Mouse (Mus musculus): ENCODE results near the gene Nup62. TPM values are rescaled to one million over a fixed set of nuclear protein-coding genes. Genes with fewer than 3 reads are reported as not detected.
"Not testable (repeated sequence)": the region's sequence is repeated elsewhere in the genome, so short reads cannot be mapped to it uniquely, and the experiment has no call there.

Nup62 gene
- total and polyA plus RNA-seq, 2 experiments from 2014 or later = 50.5 to 68.7 TPM

- H3K9ac ChIP-seq = peak overlapping the region; percentile 99
- TF ChIP-seq CTCF (IDR thresholded peaks at IDR 0.05; ENCODE audit: low read depth) = peak; percentile 29
- WGBS = under 1% methylated on average over 96 of the region's 108 CpGs
- DNase-seq (peak; percentile 64), ATAC-seq (peak; percentile 10)
- no peaks in the 10 kb centered on the region for H3K27me3 ChIP-seq (ENCODE audit: insufficient read depth, low read length)
- H3K4me3 ChIP-seq (ENCODE audit: low read depth, low read length) = peak overlapping the region; percentile 82
- peaks cover 18% of the 10 kb centered on the region for H3K4me1 ChIP-seq (ENCODE audit: insufficient read depth)
- H3K36me3 ChIP-seq (ENCODE audit: insufficient read depth) = peaks cover 17% of the 10 kb centered on the region
- peak overlapping the region; percentile 80 for H3K4me2 ChIP-seq (ENCODE audit: low read depth)
- H3K9me3 ChIP-seq (ENCODE audit: low read length) = no peaks in the 10 kb centered on the region
- peak overlapping the region; percentile 96 for H3K27ac ChIP-seq (ENCODE audit: low read depth, low read length)
These were observed 53.2 kb downstream of the Nup62 start for GRCm38 (mm10) chr7:44868919-44869696.

DNA sequence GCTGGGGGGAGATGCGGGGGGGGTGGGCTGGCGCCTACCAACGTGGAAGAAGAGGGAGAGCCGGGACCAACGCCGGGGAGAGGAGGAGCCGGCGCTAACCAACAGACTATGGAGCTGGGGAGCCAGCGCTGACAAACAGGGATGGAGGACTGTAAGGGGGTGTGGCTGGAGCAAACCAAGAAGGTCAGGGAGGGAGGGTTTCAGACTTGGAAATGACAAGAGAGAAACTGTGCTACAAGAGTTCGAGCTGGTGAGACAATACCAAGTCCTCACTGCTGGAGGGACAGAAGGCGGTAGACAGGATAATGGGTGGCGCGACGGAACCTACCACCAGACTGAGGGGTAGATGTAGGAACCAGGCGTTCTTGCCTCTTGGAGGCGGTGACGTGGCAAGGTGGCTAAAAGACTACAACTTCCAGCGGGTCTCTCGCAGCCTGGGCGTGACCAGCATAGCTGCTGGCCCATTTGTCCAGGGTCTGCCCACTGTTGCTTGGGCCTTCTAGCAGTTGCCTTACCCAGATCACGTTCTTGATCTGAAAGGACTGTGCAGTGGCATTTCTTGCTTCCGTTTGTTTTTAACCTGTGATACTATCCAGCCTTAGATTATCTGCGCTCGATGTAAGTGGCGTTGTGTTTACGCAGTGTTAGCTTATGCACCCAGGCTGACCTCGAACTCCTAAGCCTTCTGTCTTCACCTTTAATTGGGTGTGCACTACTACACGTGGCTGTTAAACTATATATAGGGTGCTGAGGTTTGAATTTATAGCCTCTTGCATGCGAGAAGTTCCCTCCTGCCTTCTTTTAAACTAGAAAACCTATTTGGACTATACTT is 54.0 kb downstream of the Nup62 start, which contains the start of gene Ptov1:
Gene Ptov1 (minus strand): TSS at position 92 of the 832 bp plus-strand sequence.
- no peaks in the 10 kb centered on the region for H3K27me3 ChIP-seq (ENCODE audit: insufficient read depth, low read length)
- H3K27ac ChIP-seq (ENCODE audit: low read depth, low read length) = peak within 1 kb of the TSS; percentile 96
- H3K4me3 ChIP-seq (ENCODE audit: low read depth, low read length) = peak within 1 kb of the TSS; percentile 82
- 9% methylated on average over 29 of the region's 29 CpGs for WGBS
- peaks cover 9% of the 10 kb centered on the region for H3K36me3 ChIP-seq (ENCODE audit: insufficient read depth)
- peak within 1 kb of the TSS; percentile 80 for H3K4me2 ChIP-seq (ENCODE audit: low read depth)
- peaks cover 18% of the 10 kb centered on the region for H3K4me1 ChIP-seq (ENCODE audit: insufficient read depth)
- DNase-seq (peak; percentile 98), ATAC-seq (peak; percentile 95)
- peak; percentile 29 for TF ChIP-seq CTCF (IDR thresholded peaks at IDR 0.05; ENCODE audit: low read depth)
- no peaks in the 10 kb centered on the region for H3K9me3 ChIP-seq (ENCODE audit: low read length)
- H3K9ac ChIP-seq = peak within 1 kb of the TSS; percentile 99

DNA sequence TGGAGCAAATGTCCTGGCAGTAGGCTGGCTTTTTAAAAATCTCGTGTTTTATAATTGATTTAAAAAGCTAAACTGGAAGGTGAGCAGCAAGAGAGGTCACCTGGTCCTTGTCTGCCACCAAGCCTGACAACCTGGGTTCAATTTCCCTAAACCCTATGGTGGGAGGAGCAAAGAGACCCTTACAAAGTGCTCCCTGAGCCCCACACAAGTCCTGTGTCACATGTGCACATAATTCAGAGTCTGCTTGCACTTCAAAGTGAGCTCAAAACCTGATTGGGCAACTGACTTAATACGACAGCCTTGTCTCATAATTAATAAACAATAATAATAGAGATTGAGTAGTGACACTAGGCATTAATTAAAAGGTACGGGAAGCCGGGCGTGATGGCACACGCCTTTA is 54.7 kb downstream of the Nup62 start:
- TF ChIP-seq CTCF (IDR thresholded peaks at IDR 0.05; ENCODE audit: low read depth) = no peak
- DNase-seq (no peak), ATAC-seq (no peak)
- H3K36me3 ChIP-seq (ENCODE audit: insufficient read depth) = peaks cover 3% of the 10 kb centered on the region; the same call in 1 of the 2 replicates
- H3K27ac ChIP-seq (ENCODE audit: low read depth, low read length) = peak overlapping the region; percentile 96
- H3K9ac ChIP-seq = no peak overlapping the region
- 0 out of 2 replicates have a peak overlapping the region, but pooled peaks have one; percentile 82 for H3K4me3 ChIP-seq (ENCODE audit: low read depth, low read length)
- WGBS = 74% methylated on average over 6 of the region's 6 CpGs
- peak overlapping the region; percentile 80 for H3K4me2 ChIP-seq (ENCODE audit: low read depth)
- H3K9me3 ChIP-seq (ENCODE audit: low read length) = no peaks in the 10 kb centered on the region
- H3K27me3 ChIP-seq (ENCODE audit: insufficient read depth, low read length) = no peaks in the 10 kb centered on the region
- peaks cover 18% of the 10 kb centered on the region for H3K4me1 ChIP-seq (ENCODE audit: insufficient read depth)

DNA sequence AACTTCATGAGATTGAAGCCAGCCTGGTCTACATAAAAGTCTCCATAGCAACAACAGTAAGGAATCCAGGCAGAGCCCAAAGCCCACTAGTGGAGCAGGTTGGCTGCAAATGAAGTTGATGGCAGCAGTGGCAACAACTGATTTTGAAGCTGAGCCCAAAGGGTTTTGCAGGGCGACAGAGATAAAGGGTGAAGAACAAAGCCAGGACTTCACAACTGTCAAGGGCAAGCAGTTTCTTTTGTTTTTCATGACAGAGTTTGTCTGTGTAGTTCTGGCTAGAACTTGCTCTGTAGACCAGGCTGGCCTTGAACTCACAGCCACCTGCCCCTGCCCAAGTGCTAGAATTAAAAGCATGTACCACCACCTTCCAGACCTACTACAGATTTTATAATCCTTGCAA is 55.3 kb downstream of the Nup62 start:
- no peak for TF ChIP-seq CTCF (IDR thresholded peaks at IDR 0.05; ENCODE audit: low read depth)
- H3K9ac ChIP-seq = no peak overlapping the region
- H3K4me3 ChIP-seq (ENCODE audit: low read depth, low read length) = no peak overlapping the region
- H3K4me2 ChIP-seq (ENCODE audit: low read depth) = no peak overlapping the region
- peaks cover 7% of the 10 kb centered on the region for H3K36me3 ChIP-seq (ENCODE audit: insufficient read depth)
- no peaks in the 10 kb centered on the region for H3K9me3 ChIP-seq (ENCODE audit: low read length)
- peaks cover 18% of the 10 kb centered on the region for H3K4me1 ChIP-seq (ENCODE audit: insufficient read depth)
- no peak overlapping the region for H3K27ac ChIP-seq (ENCODE audit: low read depth, low read length)
- ATAC-seq = no peak
- 11% methylated on average over 1 of the region's 1 CpGs for WGBS
- DNase-seq = no peak
- no peaks in the 10 kb centered on the region for H3K27me3 ChIP-seq (ENCODE audit: insufficient read depth, low read length)

DNA sequence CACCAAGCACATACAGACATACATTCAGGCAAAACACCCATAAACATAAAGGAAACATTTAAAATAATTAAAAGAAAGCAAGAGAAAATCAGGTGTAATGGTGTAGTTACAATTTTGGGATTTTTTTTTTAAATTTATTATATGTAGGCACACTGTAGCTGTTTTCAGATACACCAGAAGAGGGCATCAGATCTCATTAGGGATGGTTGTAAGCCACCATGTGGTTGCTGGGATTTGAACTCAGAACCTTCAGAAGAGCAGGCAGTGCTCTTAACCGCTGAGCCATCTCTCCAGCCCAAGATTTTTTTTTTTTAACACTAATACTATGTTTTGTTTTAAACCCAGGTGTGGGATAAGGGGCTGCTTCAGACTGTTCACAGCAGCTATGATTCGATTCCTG is 55.9 kb downstream of the Nup62 start:
- 96% methylated on average over 2 of the region's 2 CpGs for WGBS
- H3K9ac ChIP-seq; H3K9me3 ChIP-seq (ENCODE audit: low read length); H3K4me3 ChIP-seq (ENCODE audit: low read depth, low read length); H3K4me2 ChIP-seq (ENCODE audit: low read depth); ATAC-seq; DNase-seq; H3K27me3 ChIP-seq (ENCODE audit: insufficient read depth, low read length); H3K27ac ChIP-seq (ENCODE audit: low read depth, low read length): not testable (repeated sequence)
- Histone ChIP-seq H3K36me3 (ENCODE audit: insufficient read depth) (peaks cover 12% of the 10 kb centered on the region), H3K4me1 (ENCODE audit: insufficient read depth) (peaks cover 18% of the 10 kb centered on the region)
- 0 out of 2 replicates have a peak, but pooled peaks have one; percentile 16 for TF ChIP-seq CTCF (IDR thresholded peaks at IDR 0.05; ENCODE audit: low read depth)

DNA sequence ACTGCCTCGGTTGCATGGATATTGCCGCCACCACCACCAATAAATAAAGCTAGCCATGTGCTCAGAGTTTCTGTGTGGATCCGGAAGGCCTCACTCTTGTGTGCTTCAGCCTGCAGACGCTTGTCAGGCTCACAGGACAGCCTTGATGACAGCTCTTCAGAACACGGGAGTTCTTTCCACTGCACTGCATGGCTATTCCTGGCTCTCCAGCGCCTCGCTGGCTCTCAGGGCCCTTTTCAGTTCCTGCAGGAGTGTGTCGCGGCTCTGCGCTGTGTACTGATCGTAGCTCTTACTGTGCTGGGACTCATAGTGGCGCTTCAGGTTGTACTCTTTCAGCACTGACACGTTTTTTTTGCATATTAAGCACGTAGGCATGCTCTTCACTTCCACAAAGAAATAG is 61.9 kb downstream of the Nup62 start:
- Histone ChIP-seq H3K27ac (ENCODE audit: low read depth, low read length) (no peak overlapping the region), H3K4me1 (ENCODE audit: insufficient read depth) (no peaks in the 10 kb centered on the region), H3K4me3 (ENCODE audit: low read depth, low read length) (no peak overlapping the region), H3K9ac (no peak overlapping the region), H3K27me3 (ENCODE audit: insufficient read depth, low read length) (no peaks in the 10 kb centered on the region), H3K4me2 (ENCODE audit: low read depth) (no peak overlapping the region), H3K36me3 (ENCODE audit: insufficient read depth) (peaks cover 70% of the 10 kb centered on the region), H3K9me3 (ENCODE audit: low read length) (no peaks in the 10 kb centered on the region)
- ATAC-seq (no peak), DNase-seq (no peak)
- no peak for TF ChIP-seq CTCF (IDR thresholded peaks at IDR 0.05; ENCODE audit: low read depth)
- 81% methylated on average over 14 of the region's 14 CpGs for WGBS

MicroRNAs within 50 kb of the gene (microRNA counts, 519-probe panel; counts per million panel counts)
- microRNA mmu-miR-707 = not detected

Small RNA genes within 50 kb of the gene (microRNA-seq; reads per million reads assigned to microRNA genes)
- gene Mir707 = 0 reads per million in 2 experiments

Other genes starting within 250 kb of the Nup62 start
- 0.08 and 0.24 TPM in 2 replicates for gene Napsa, start 243.7 kb upstream of the Nup62 start, total RNA-seq (2014; rRNA removed)
- gene Napsa, start 243.7 kb upstream of the Nup62 start, polyA plus RNA-seq (2015; fragmentation: Nextera tagmentation; extraction: Ambion mirVana) = 0.35 and 0.71 TPM in 2 replicates
- gene Kcnc3, start 225.4 kb upstream of the Nup62 start, total RNA-seq (2014; rRNA removed) = 6.0 and 8.6 TPM in 2 replicates
- gene Kcnc3, start 225.4 kb upstream of the Nup62 start, polyA plus RNA-seq (2015; fragmentation: Nextera tagmentation; extraction: Ambion mirVana) = 4.2 and 5.2 TPM in 2 replicates
- 4.5 and 11.9 TPM in 2 replicates for gene Myh14, start 145.2 kb upstream of the Nup62 start, total RNA-seq (2014; rRNA removed)
- gene Myh14, start 145.2 kb upstream of the Nup62 start, polyA plus RNA-seq (2015; fragmentation: Nextera tagmentation; extraction: Ambion mirVana) = 2.9 and 4.2 TPM in 2 replicates
- not detected in 2 replicates for gene Izumo2, start 107.3 kb upstream of the Nup62 start, total RNA-seq (2014; rRNA removed)
- gene Izumo2, start 107.3 kb upstream of the Nup62 start, polyA plus RNA-seq (2015; fragmentation: Nextera tagmentation; extraction: Ambion mirVana) = not detected in 2 replicates
- 18.7 and 19.6 TPM in 2 replicates for gene Vrk3, start 67.7 kb upstream of the Nup62 start, total RNA-seq (2014; rRNA removed)
- gene Vrk3, start 67.7 kb upstream of the Nup62 start, polyA plus RNA-seq (2015; fragmentation: Nextera tagmentation; extraction: Ambion mirVana) = 27.1 and 31.1 TPM in 2 replicates
- gene Zfp473, start 65.0 kb upstream of the Nup62 start, total RNA-seq (2014; rRNA removed) = 0.85 and 2.0 TPM in 2 replicates
- 0.41 and 0.74 TPM in 2 replicates for gene Zfp473, start 65.0 kb upstream of the Nup62 start, polyA plus RNA-seq (2015; fragmentation: Nextera tagmentation; extraction: Ambion mirVana)
- 0.15 and 1.3 TPM in 2 replicates for gene Il4i1, start 299 bp downstream of the Nup62 start, total RNA-seq (2014; rRNA removed)
- 0.21 and 0.34 TPM in 2 replicates for gene Il4i1, start 299 bp downstream of the Nup62 start, polyA plus RNA-seq (2015; fragmentation: Nextera tagmentation; extraction: Ambion mirVana)
- 10.1 and 15.9 TPM in 2 replicates for gene Atf5, start 570 bp downstream of the Nup62 start, total RNA-seq (2014; rRNA removed)
- gene Atf5, start 570 bp downstream of the Nup62 start, polyA plus RNA-seq (2015; fragmentation: Nextera tagmentation; extraction: Ambion mirVana) = 3.9 and 4.7 TPM in 2 replicates
- 89.9 and 109 TPM in 2 replicates for gene Akt1s1, start 32.9 kb downstream of the Nup62 start, total RNA-seq (2014; rRNA removed)
- gene Akt1s1, start 32.9 kb downstream of the Nup62 start, polyA plus RNA-seq (2015; fragmentation: Nextera tagmentation; extraction: Ambion mirVana) = 105 and 112 TPM in 2 replicates
- gene Tbc1d17, start 33.0 kb downstream of the Nup62 start, total RNA-seq (2014; rRNA removed) = 71.9 and 378 TPM in 2 replicates
- gene Tbc1d17, start 33.0 kb downstream of the Nup62 start, polyA plus RNA-seq (2015; fragmentation: Nextera tagmentation; extraction: Ambion mirVana) = 87.8 and 115 TPM in 2 replicates
- gene Pnkp, start 41.1 kb downstream of the Nup62 start, total RNA-seq (2014; rRNA removed) = 30.5 and 31.0 TPM in 2 replicates
- 27.2 and 29.8 TPM in 2 replicates for gene Pnkp, start 41.1 kb downstream of the Nup62 start, polyA plus RNA-seq (2015; fragmentation: Nextera tagmentation; extraction: Ambion mirVana)
- gene Ptov1, start 53.7 kb downstream of the Nup62 start, total RNA-seq (2014; rRNA removed) = 404 and 498 TPM in 2 replicates
- gene Ptov1, start 53.7 kb downstream of the Nup62 start, polyA plus RNA-seq (2015; fragmentation: Nextera tagmentation; extraction: Ambion mirVana) = 495 and 513 TPM in 2 replicates
- gene Med25, start 76.6 kb downstream of the Nup62 start, total RNA-seq (2014; rRNA removed) = 113 and 148 TPM in 2 replicates
- 142 and 151 TPM in 2 replicates for gene Med25, start 76.6 kb downstream of the Nup62 start, polyA plus RNA-seq (2015; fragmentation: Nextera tagmentation; extraction: Ambion mirVana)
- gene Fuz, start 80.0 kb downstream of the Nup62 start, total RNA-seq (2014; rRNA removed) = 17.0 and 22.3 TPM in 2 replicates
- 13.8 and 16.6 TPM in 2 replicates for gene Fuz, start 80.0 kb downstream of the Nup62 start, polyA plus RNA-seq (2015; fragmentation: Nextera tagmentation; extraction: Ambion mirVana)
- 140 and 175 TPM in 2 replicates for gene Ap2a1, start 113.4 kb downstream of the Nup62 start, total RNA-seq (2014; rRNA removed)
- 101 and 113 TPM in 2 replicates for gene Ap2a1, start 113.4 kb downstream of the Nup62 start, polyA plus RNA-seq (2015; fragmentation: Nextera tagmentation; extraction: Ambion mirVana)
- not detected in 2 replicates for gene Tsks, start 127.1 kb downstream of the Nup62 start, total RNA-seq (2014; rRNA removed)
- 0.18 TPM in 1 of 2 replicates, not detected in the other for gene Tsks, start 127.1 kb downstream of the Nup62 start, polyA plus RNA-seq (2015; fragmentation: Nextera tagmentation; extraction: Ambion mirVana)
- gene Cpt1c, start 158.8 kb downstream of the Nup62 start, total RNA-seq (2014; rRNA removed) = 71.9 and 73.1 TPM in 2 replicates
- gene Cpt1c, start 158.8 kb downstream of the Nup62 start, polyA plus RNA-seq (2015; fragmentation: Nextera tagmentation; extraction: Ambion mirVana) = 34.3 and 49.6 TPM in 2 replicates
- gene Prmt1, start 170.5 kb downstream of the Nup62 start, total RNA-seq (2014; rRNA removed) = 208 and 220 TPM in 2 replicates
- 598 and 639 TPM in 2 replicates for gene Prmt1, start 170.5 kb downstream of the Nup62 start, polyA plus RNA-seq (2015; fragmentation: Nextera tagmentation; extraction: Ambion mirVana)
- gene Irf3, start 181.6 kb downstream of the Nup62 start, total RNA-seq (2014; rRNA removed) = 39.3 and 39.7 TPM in 2 replicates
- 23.1 and 24.0 TPM in 2 replicates for gene Irf3, start 181.6 kb downstream of the Nup62 start, polyA plus RNA-seq (2015; fragmentation: Nextera tagmentation; extraction: Ambion mirVana)
- 7.5 and 7.9 TPM in 2 replicates for gene Bcl2l12, start 182.6 kb downstream of the Nup62 start, total RNA-seq (2014; rRNA removed)
- gene Bcl2l12, start 182.6 kb downstream of the Nup62 start, polyA plus RNA-seq (2015; fragmentation: Nextera tagmentation; extraction: Ambion mirVana) = 7.8 and 8.5 TPM in 2 replicates
- 58.7 and 72.5 TPM in 2 replicates for gene Scaf1, start 200.3 kb downstream of the Nup62 start, total RNA-seq (2014; rRNA removed)
- gene Scaf1, start 200.3 kb downstream of the Nup62 start, polyA plus RNA-seq (2015; fragmentation: Nextera tagmentation; extraction: Ambion mirVana) = 43.4 and 50.0 TPM in 2 replicates
- gene Rras, start 201.9 kb downstream of the Nup62 start, total RNA-seq (2014; rRNA removed) = 2.9 and 4.2 TPM in 2 replicates
- 10.6 and 13.1 TPM in 2 replicates for gene Rras, start 201.9 kb downstream of the Nup62 start, polyA plus RNA-seq (2015; fragmentation: Nextera tagmentation; extraction: Ambion mirVana)
- 12.6 and 14.0 TPM in 2 replicates for gene Prr12, start 236.8 kb downstream of the Nup62 start, total RNA-seq (2014; rRNA removed)
- 4.9 and 8.2 TPM in 2 replicates for gene Prr12, start 236.8 kb downstream of the Nup62 start, polyA plus RNA-seq (2015; fragmentation: Nextera tagmentation; extraction: Ambion mirVana)
- gene Nosip, start 246.3 kb downstream of the Nup62 start, total RNA-seq (2014; rRNA removed) = 75.2 and 76.4 TPM in 2 replicates
- 74.3 and 75.2 TPM in 2 replicates for gene Nosip, start 246.3 kb downstream of the Nup62 start, polyA plus RNA-seq (2015; fragmentation: Nextera tagmentation; extraction: Ambion mirVana)
- 6.3 and 15.9 TPM in 2 replicates for gene Prrg2, start 246.6 kb downstream of the Nup62 start, total RNA-seq (2014; rRNA removed)
- 14.9 and 15.1 TPM in 2 replicates for gene Prrg2, start 246.6 kb downstream of the Nup62 start, polyA plus RNA-seq (2015; fragmentation: Nextera tagmentation; extraction: Ambion mirVana)

Data from forebrain, postnatal 0 days (tissue).